Mouse (Mus musculus): ENCODE data around the gene Pate4. TPM values are rescaled to one million over a fixed set of nuclear protein-coding genes. Genes with fewer than 3 reads are reported as not detected.

Pate4 gene
- total and polyA plus RNA-seq, 3 experiments: not detected

- peaks cover 8% of the 10 kb centered on the region; the same call in 1 of the 2 replicates for H3K27me3 ChIP-seq (ENCODE audit: insufficient read depth, low read length)
- no peaks in the 10 kb centered on the region for H3K4me1 ChIP-seq (ENCODE audit: insufficient read depth, low read depth, low read length)
- no peak for ATAC-seq (ENCODE audit: extremely low read depth, insufficient number of reproducible peaks, low FRiP score, poor library complexity, severe bottlenecking)
- no peaks in the 10 kb centered on the region for H3K36me3 ChIP-seq (replicated peaks)
- no peak for DNase-seq (ENCODE audit: low spot score)
- TF ChIP-seq TAL1 (conservative IDR thresholded peaks at IDR 0.05; ENCODE audit: low read depth, low read length) (no peak), CTCF (IDR thresholded peaks at IDR 0.05; ENCODE audit: low read depth, low read length) (no peak), POLR2AphosphoS5 (IDR thresholded peaks at IDR 0.05; ENCODE audit: insufficient replicate concordance, low read depth, low read length) (no peak), GATA1 (IDR thresholded peaks at IDR 0.05; ENCODE audit: borderline replicate concordance, low read length) (no peak), GATA2 (IDR thresholded peaks at IDR 0.05; ENCODE audit: borderline replicate concordance, low read depth, low read length) (no peak)
- H3K9me3 ChIP-seq (replicated peaks): no peaks in the 10 kb centered on the region
- no peak overlapping the region for H3K4me3 ChIP-seq (ENCODE audit: low read depth, low read length)
Observed at GRCm38 (mm10) chr9:35592903-35593302, 18.8 kb downstream of the Pate4 start.

- no peak for TF ChIP-seq GATA2 (IDR thresholded peaks at IDR 0.05; ENCODE audit: borderline replicate concordance, low read depth, low read length)
- no peak for TF ChIP-seq POLR2AphosphoS5 (IDR thresholded peaks at IDR 0.05; ENCODE audit: insufficient replicate concordance, low read depth, low read length)
- TF ChIP-seq GATA1 (IDR thresholded peaks at IDR 0.05; ENCODE audit: borderline replicate concordance, low read length): no peak
- TF ChIP-seq CTCF (IDR thresholded peaks at IDR 0.05; ENCODE audit: low read depth, low read length): no peak
- no peak for TF ChIP-seq TAL1 (conservative IDR thresholded peaks at IDR 0.05; ENCODE audit: low read depth, low read length)
- Histone ChIP-seq H3K4me3 (ENCODE audit: low read depth, low read length) (no peak overlapping the region), H3K27me3 (ENCODE audit: insufficient read depth, low read length) (peaks cover 8% of the 10 kb centered on the region; the same call in 1 of the 2 replicates), H3K36me3 (replicated peaks) (no peaks in the 10 kb centered on the region), H3K4me1 (ENCODE audit: insufficient read depth, low read depth, low read length) (peaks cover 3% of the 10 kb centered on the region; the same call in 1 of the 2 replicates), H3K9me3 (replicated peaks) (no peaks in the 10 kb centered on the region)
- no peak for ATAC-seq (ENCODE audit: extremely low read depth, insufficient number of reproducible peaks, low FRiP score, poor library complexity, severe bottlenecking)
- no peak for DNase-seq (ENCODE audit: low spot score)
Observed at GRCm38 (mm10) chr9:35587674-35588073, 24.1 kb downstream of the Pate4 start.

GRCm38 (mm10) chr9:35574416-35574815, 37.3 kb downstream of the Pate4 start:
- Histone ChIP-seq H3K4me3 (ENCODE audit: low read depth, low read length) (no peak overlapping the region), H3K36me3 (replicated peaks) (no peaks in the 10 kb centered on the region), H3K4me1 (ENCODE audit: insufficient read depth, low read depth, low read length) (peaks cover 3% of the 10 kb centered on the region; the same call in 1 of the 2 replicates), H3K9me3 (replicated peaks) (no peaks in the 10 kb centered on the region), H3K27me3 (ENCODE audit: insufficient read depth, low read length) (no peaks in the 10 kb centered on the region)
- no peak for DNase-seq (ENCODE audit: low spot score)
- TF ChIP-seq CTCF (IDR thresholded peaks at IDR 0.05; ENCODE audit: low read depth, low read length): no peak
- TF ChIP-seq GATA1 (IDR thresholded peaks at IDR 0.05; ENCODE audit: borderline replicate concordance, low read length): no peak
- no peak for TF ChIP-seq POLR2AphosphoS5 (IDR thresholded peaks at IDR 0.05; ENCODE audit: insufficient replicate concordance, low read depth, low read length)
- no peak for TF ChIP-seq GATA2 (IDR thresholded peaks at IDR 0.05; ENCODE audit: borderline replicate concordance, low read depth, low read length)
- TF ChIP-seq TAL1 (conservative IDR thresholded peaks at IDR 0.05; ENCODE audit: low read depth, low read length): no peak
- ATAC-seq (ENCODE audit: extremely low read depth, insufficient number of reproducible peaks, low FRiP score, poor library complexity, severe bottlenecking): no peak

- ATAC-seq (ENCODE audit: extremely low read depth, insufficient number of reproducible peaks, low FRiP score, poor library complexity, severe bottlenecking): no peak
- Histone ChIP-seq H3K27me3 (ENCODE audit: insufficient read depth, low read length) (no peaks in the 10 kb centered on the region), H3K4me3 (ENCODE audit: low read depth, low read length) (peak overlapping the region; percentile 93), H3K36me3 (replicated peaks) (peaks cover 27% of the 10 kb centered on the region), H3K4me1 (ENCODE audit: insufficient read depth, low read depth, low read length) (peaks cover 15% of the 10 kb centered on the region; the same call in 1 of the 2 replicates), H3K9me3 (replicated peaks) (no peaks in the 10 kb centered on the region)
- TF ChIP-seq POLR2AphosphoS5 (IDR thresholded peaks at IDR 0.05; ENCODE audit: insufficient replicate concordance, low read depth, low read length): no peak
- no peak for TF ChIP-seq CTCF (IDR thresholded peaks at IDR 0.05; ENCODE audit: low read depth, low read length)
- no peak for TF ChIP-seq GATA1 (IDR thresholded peaks at IDR 0.05; ENCODE audit: borderline replicate concordance, low read length)
- no peak for TF ChIP-seq TAL1 (conservative IDR thresholded peaks at IDR 0.05; ENCODE audit: low read depth, low read length)
- TF ChIP-seq GATA2 (IDR thresholded peaks at IDR 0.05; ENCODE audit: borderline replicate concordance, low read depth, low read length): no peak
- no peak for DNase-seq (ENCODE audit: low spot score)
Observed at GRCm38 (mm10) chr9:35570663-35571062, 41.1 kb downstream of the Pate4 start.

- TF ChIP-seq POLR2AphosphoS5 (IDR thresholded peaks at IDR 0.05; ENCODE audit: insufficient replicate concordance, low read depth, low read length): peak; percentile 56; the same call in 1 of the 2 replicates
- no peak for TF ChIP-seq TAL1 (conservative IDR thresholded peaks at IDR 0.05; ENCODE audit: low read depth, low read length)
- DNase-seq (ENCODE audit: low spot score): peak; percentile 95
Observed at GRCm38 (mm10) chr9:35569571-35570534, 41.9 kb downstream of the Pate4 start, which contains the start of the genes Pate2 and Hyls1. Pate2 (plus strand) TSS chr9:35570284. Hyls1 (minus strand) TSS chr9:35570398.

GRCm38 (mm10) chr9:35567995-35568394, 43.7 kb downstream of the Pate4 start:
- peaks cover 48% of the 10 kb centered on the region for H3K36me3 ChIP-seq (replicated peaks)
- peaks cover 21% of the 10 kb centered on the region; the same call in 1 of the 2 replicates for H3K4me1 ChIP-seq (ENCODE audit: insufficient read depth, low read depth, low read length)
- no peak for TF ChIP-seq GATA1 (IDR thresholded peaks at IDR 0.05; ENCODE audit: borderline replicate concordance, low read length)
- TF ChIP-seq GATA2 (IDR thresholded peaks at IDR 0.05; ENCODE audit: borderline replicate concordance, low read depth, low read length): no peak
- TF ChIP-seq CTCF (IDR thresholded peaks at IDR 0.05; ENCODE audit: low read depth, low read length): no peak
- TF ChIP-seq TAL1 (conservative IDR thresholded peaks at IDR 0.05; ENCODE audit: low read depth, low read length): no peak
- TF ChIP-seq POLR2AphosphoS5 (IDR thresholded peaks at IDR 0.05; ENCODE audit: insufficient replicate concordance, low read depth, low read length): no peak
- ATAC-seq (ENCODE audit: extremely low read depth, insufficient number of reproducible peaks, low FRiP score, poor library complexity, severe bottlenecking): no peak
- H3K9me3 ChIP-seq (replicated peaks): no peaks in the 10 kb centered on the region
- no peaks in the 10 kb centered on the region for H3K27me3 ChIP-seq (ENCODE audit: insufficient read depth, low read length)
- no peak for DNase-seq (ENCODE audit: low spot score)
- H3K4me3 ChIP-seq (ENCODE audit: low read depth, low read length): no peak overlapping the region

More at GRCm38 (mm10) chr9:35569571-35570534, 41.9 kb downstream of the Pate4 start, which contains the start of the genes Pate2 and Hyls1:
- ATAC-seq (ENCODE audit: extremely low read depth, insufficient number of reproducible peaks, low FRiP score, poor library complexity, severe bottlenecking): peak; percentile 97
- Histone ChIP-seq H3K27me3 (ENCODE audit: insufficient read depth, low read length) (no peaks in the 10 kb centered on the region), H3K4me3 (ENCODE audit: low read depth, low read length) (peak within 1 kb of the TSS; percentile 93), H3K36me3 (replicated peaks) (peaks cover 36% of the 10 kb centered on the region), H3K4me1 (ENCODE audit: insufficient read depth, low read depth, low read length) (peaks cover 18% of the 10 kb centered on the region; the same call in 1 of the 2 replicates), H3K9me3 (replicated peaks) (no peaks in the 10 kb centered on the region)
